Mouse (Mus musculus): Measurements from ENCODE around the gene Sgta.

DNA sequence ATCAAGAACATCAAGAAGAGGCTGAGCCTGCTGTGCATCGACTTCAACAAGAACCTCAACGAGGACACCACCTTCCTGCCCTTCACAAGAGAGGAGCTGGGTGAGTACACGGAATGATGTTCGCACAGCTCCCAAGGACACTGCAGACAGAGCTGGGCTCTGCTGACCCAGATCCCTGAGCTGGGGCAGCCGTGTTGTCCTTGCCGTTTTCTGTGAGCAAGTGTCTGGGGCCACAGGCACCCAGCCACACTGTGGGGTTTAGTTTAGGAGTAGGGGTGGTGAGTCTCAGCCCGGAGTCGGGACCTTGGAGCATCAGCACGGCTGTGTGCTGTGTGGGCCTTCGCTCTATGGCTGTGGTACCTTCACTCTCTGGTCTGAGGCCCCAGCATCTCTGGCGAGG lies 17.9 kb upstream of the Sgta start:
- TF ChIP-seq BHLHE40 (IDR thresholded peaks at IDR 0.05; ENCODE audit: borderline replicate concordance, low read depth, low read length) (no peak), ZC3H11A (IDR thresholded peaks at IDR 0.05; ENCODE audit: low read depth, low read length) (no peak), NELFE (IDR thresholded peaks at IDR 0.05; ENCODE audit: low read depth, low read length) (no peak), CTCF (IDR thresholded peaks at IDR 0.05 in 2 of 3, conservative IDR thresholded peaks at IDR 0.05 in 1 of 3; ENCODE audit: control insufficient read depth in 1 of 3, insufficient read depth in 1 of 3, low read depth in 2 of 3, low read length in 3 of 3, poor library complexity in 1 of 3, severe bottlenecking in 1 of 3) (no peak), KAT2A (conservative IDR thresholded peaks at IDR 0.05; ENCODE audit: low read depth, low read length) (no peak), GATA1 (IDR thresholded peaks at IDR 0.05; ENCODE audit: low read depth, low read length) (no peak), USF1 (IDR thresholded peaks at IDR 0.05; ENCODE audit: low read depth, low read length) (no peak), POLR2AphosphoS2 (IDR thresholded peaks at IDR 0.05; ENCODE audit: low read length) (no peak), POLR2A (IDR thresholded peaks at IDR 0.05; ENCODE audit: control insufficient read depth in 1 of 2, insufficient read depth in 1 of 2, low read depth in 1 of 2, low read length in 2 of 2, poor library complexity in 1 of 2) (no peak; a peak in 1 of 4 replicates), MYC (IDR thresholded peaks at IDR 0.05; ENCODE audit: low read depth, low read length) (no peak), SMC3 (IDR thresholded peaks at IDR 0.05; ENCODE audit: low read depth, low read length) (no peak), HCFC1 (IDR thresholded peaks at IDR 0.05; ENCODE audit: low read depth, low read length) (no peak), NRF1 (IDR thresholded peaks at IDR 0.05; ENCODE audit: insufficient read depth, low read depth, low read length, poor library complexity, severe bottlenecking) (no peak)

Data from MEL (cell line).